17 mouse cellular contexts compared by ENCODE assay signal in the genomic region with DNA sequence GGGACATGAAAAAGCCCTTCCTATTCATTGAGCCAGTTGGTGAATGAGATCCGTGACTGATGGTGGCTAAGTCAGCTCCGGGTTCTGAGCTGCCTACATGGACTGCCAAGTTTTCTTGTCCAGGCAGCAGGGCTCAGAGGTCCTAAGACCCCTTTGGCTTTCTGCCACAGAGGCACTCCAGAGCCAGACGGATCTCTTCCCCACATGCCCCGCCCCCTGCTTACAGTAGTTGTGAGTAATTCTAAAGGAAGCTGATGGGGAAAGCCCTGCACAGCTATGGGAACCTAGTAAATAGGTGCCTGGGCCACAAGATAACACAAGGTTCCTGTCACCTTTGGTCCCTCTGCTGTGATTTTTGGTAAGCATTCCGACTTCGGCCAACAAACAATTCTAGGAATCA. TPM values are rescaled to one million over a fixed set of nuclear protein-coding genes. Genes with fewer than 3 reads are reported as not detected.
DNase-seq lines count a peak whose midpoint lies in the region; ATAC-seq and TF ChIP-seq lines count a peak whose summit lies in the region.
"Had no signal": no experiment of that assay in that cellular context is flagged by ENCODE, and none has a peak within 500 bp of the region (broad histone marks: within the 10 kb centered on the region; RNA-seq: fewer than 3 reads in every experiment).

No protein-coding gene starts in this region.

- no peak overlapping the region for H3K4me3 ChIP-seq in lung, embryonic 14.5 days (ENCODE audit: low read depth, low read length)
- H3K4me3 ChIP-seq: embryonic facial prominence, embryonic 12.5 days; forebrain, embryonic 12.5 days; myocyte had no signal

- WGBS in lung, embryonic 14.5 days = 43% methylated on average over 6 of the region's 6 CpGs

- H3K9me3 ChIP-seq in lung, embryonic 14.5 days (ENCODE audit: low read depth, low read length) = no peaks in the 10 kb centered on the region
- H3K9me3 ChIP-seq: embryonic facial prominence, embryonic 12.5 days; forebrain, embryonic 12.5 days had no signal

- no peak for TF ChIP-seq CTCF in lung, embryonic 14.5 days (IDR thresholded peaks at IDR 0.05; ENCODE audit: low read depth)

- peaks cover 8% of the 10 kb centered on the region; the same call in 1 of the 2 replicates for H3K4me1 ChIP-seq in lung, embryonic 14.5 days (ENCODE audit: insufficient read depth)
- H3K4me1 ChIP-seq: forebrain, embryonic 12.5 days had no signal

- no peak overlapping the region for H3K4me2 ChIP-seq in lung, embryonic 14.5 days
- H3K4me2 ChIP-seq: embryonic facial prominence, embryonic 12.5 days; forebrain, embryonic 12.5 days had no signal

- H3K27ac ChIP-seq in lung, embryonic 14.5 days (ENCODE audit: low read depth) = no peak overlapping the region
- H3K27ac ChIP-seq: embryonic facial prominence, embryonic 12.5 days; forebrain, embryonic 12.5 days; macrophage had no signal

- no peaks in the 10 kb centered on the region for H3K27me3 ChIP-seq in lung, embryonic 14.5 days (ENCODE audit: insufficient read depth, low read length)
- H3K27me3 ChIP-seq: embryonic facial prominence, embryonic 12.5 days; forebrain, embryonic 12.5 days had no signal

- DNase-seq in heart, postnatal 4 days = peak; percentile 17
- no peak for DNase-seq in heart, adult 8-10 months (ENCODE audit: low spot score)
- peak; percentile 88 for DNase-seq in lung, embryonic 14.5 days
- DNase-seq in lung, postnatal 25 days (ENCODE audit: low spot score) = no peak
- DNase-seq in Muller cell, postnatal 12 days (ENCODE audit: inconsistent ontology term) = peak; percentile 70
- peak; percentile 51 for DNase-seq in lung, postnatal 10 days
- no peak for DNase-seq in layer of hippocampus, adult 9-10 months (ENCODE audit: low spot score)
- DNase-seq: cerebellum, adult 8-10 months; gastrocnemius, postnatal 14 days; thymus, adult 18-20 months had no signal

- H3K9ac ChIP-seq in lung, embryonic 14.5 days = no peak overlapping the region
- H3K9ac ChIP-seq: embryonic facial prominence, embryonic 12.5 days; forebrain, embryonic 12.5 days had no signal

- ATAC-seq in lung, embryonic 14.5 days (ENCODE audit: insufficient read depth) = peak; percentile 80; the same call in 1 of the 2 replicates

- no peaks in the 10 kb centered on the region for H3K36me3 ChIP-seq in lung, embryonic 14.5 days (ENCODE audit: insufficient read depth)
- H3K36me3 ChIP-seq: embryonic facial prominence, embryonic 12.5 days; forebrain, embryonic 12.5 days had no signal

RNA-seq across cellular contexts. Expression of a gene that starts 27.8 kb away (rescaled TPM):
- under 1 TPM in 1 of 2 experiments, not detected in 1; 0.14 TPM for total RNA-seq in heart, postnatal 4 days (2021)
- not detected for total RNA-seq in heart, adult 8-10 months (2022)
- not detected in 2 replicates for polyA plus RNA-seq in lung, embryonic 14.5 days (2014; fragmentation: Nextera tagmentation; extraction: Ambion mirVana)
- total RNA-seq: adrenal gland, postnatal 4 days; gastrocnemius, postnatal 14 days; hematopoietic stem cell, adult 5-6 weeks had no signal
- polyA plus RNA-seq: kidney, embryonic 16.5 days; macrophage; myocyte had no signal

RNA-seq across cellular contexts. Expression of a gene that starts 29.5 kb away (rescaled TPM):
- under 1 TPM; 0.14 to 0.23 TPM for total RNA-seq in heart, postnatal 4 days (2021)
- total RNA-seq in heart, adult 8-10 months (2022) = under 1 TPM; 0.31 to 0.68 (median 0.55) TPM
- polyA plus RNA-seq in lung, embryonic 14.5 days (2014; fragmentation: Nextera tagmentation; extraction: Ambion mirVana) = not detected in 2 replicates
- total RNA-seq: hematopoietic stem cell, adult 5-6 weeks had no signal
- polyA plus RNA-seq: forebrain, embryonic 12.5 days; macrophage; myocyte had no signal

Comparison
In these comparisons a context has a peak if more than half of its experiments do, and no peak if none do; other contexts are left out.
1. DNase-seq: peak in heart, postnatal 4 days (single experiment), lung, embryonic 14.5 days (single experiment), Muller cell, postnatal 12 days (single experiment) and lung, postnatal 10 days (single experiment); none in heart, adult 8-10 months (single experiment), lung, postnatal 25 days (single experiment) and layer of hippocampus, adult 9-10 months (single experiment).